8 mouse cellular contexts compared by ENCODE assay signal in genomic region chr8:69832298-69832853, GRCm38 (mm10). TPM values are rescaled to one million over a fixed set of nuclear protein-coding genes. Genes with fewer than 3 reads are reported as not detected.
DNase-seq lines count a peak whose midpoint lies in the region; ATAC-seq and TF ChIP-seq lines count a peak whose summit lies in the region.

TSS of gene Pbx4 (plus strand) at chr8:69832491.

- peak within 1 kb of the TSS; percentile 94 for H3K4me2 ChIP-seq in embryonic facial prominence, embryonic 13.5 days
- H3K4me2 ChIP-seq in limb, embryonic 12.5 days: peak within 1 kb of the TSS; percentile 83
- H3K4me2 ChIP-seq in midbrain, embryonic 14.5 days (ENCODE audit: low read length): peak within 1 kb of the TSS; percentile 84

- ATAC-seq in embryonic facial prominence, embryonic 13.5 days (ENCODE audit: insufficient number of reproducible peaks, insufficient read depth, low FRiP score, low TSS enrichment, low read depth): peak; percentile 97
- ATAC-seq in limb, embryonic 12.5 days (ENCODE audit: insufficient number of reproducible peaks, insufficient read depth, low FRiP score, low TSS enrichment, low read depth): peak; percentile 98
- ATAC-seq in midbrain, embryonic 14.5 days (ENCODE audit: low FRiP score, low TSS enrichment): peak; percentile 98

- peak within 1 kb of the TSS; percentile 22 for H3K27ac ChIP-seq in embryonic facial prominence, embryonic 13.5 days
- no peak within 1 kb of the TSS for H3K27ac ChIP-seq in heart, adult 2 months
- H3K27ac ChIP-seq in kidney, adult 2 months (ENCODE audit: insufficient read depth, low read depth, low read length): no peak within 1 kb of the TSS
- H3K27ac ChIP-seq in limb, embryonic 12.5 days: peak within 1 kb of the TSS; percentile 64; the same call in 1 of the 2 replicates
- H3K27ac ChIP-seq in midbrain, embryonic 14.5 days (replicated peaks; ENCODE audit: low read depth, low read length): peak within 1 kb of the TSS; percentile 83

- intact Hi-C loops in heart, adult 2 months (cut with DNase I): no loop called here

- peaks cover 21% of the 10 kb centered on the region for H3K36me3 ChIP-seq in embryonic facial prominence, embryonic 13.5 days
- H3K36me3 ChIP-seq in heart, adult 2 months (ENCODE audit: control insufficient read depth, insufficient read depth, low read length): no peaks in the 10 kb centered on the region
- H3K36me3 ChIP-seq in kidney, adult 2 months (ENCODE audit: control insufficient read depth, insufficient read depth, low read length): no peaks in the 10 kb centered on the region
- peaks cover 30% of the 10 kb centered on the region for H3K36me3 ChIP-seq in limb, embryonic 12.5 days
- peaks cover 15% of the 10 kb centered on the region; the same call in 1 of the 2 replicates for H3K36me3 ChIP-seq in midbrain, embryonic 14.5 days (ENCODE audit: control insufficient read depth, insufficient read depth, low read length)

- peak; percentile 90 for DNase-seq in 3T3-L1 (ENCODE audit: low read depth, low spot score)
- peak; percentile 33 to 66 for DNase-seq in adrenal gland, postnatal 4 days (ENCODE audit: low spot score in 2 of 2)
- DNase-seq in heart, adult 2 months: peak; percentile 78 to 88
- DNase-seq in kidney, adult 2 months: peak; percentile 85
- DNase-seq in midbrain, embryonic 14.5 days: peak; percentile 98
- DNase-seq in spleen, adult 12 weeks (ENCODE audit: low spot score): peak; percentile 69

- no peaks in the 10 kb centered on the region for H3K27me3 ChIP-seq in embryonic facial prominence, embryonic 13.5 days
- H3K27me3 ChIP-seq in heart, adult 2 months (ENCODE audit: control insufficient read depth, insufficient read depth, low read length): no peaks in the 10 kb centered on the region
- no peaks in the 10 kb centered on the region for H3K27me3 ChIP-seq in kidney, adult 2 months (replicated peaks; ENCODE audit: control insufficient read depth, insufficient read depth, low read length)
- no peaks in the 10 kb centered on the region for H3K27me3 ChIP-seq in limb, embryonic 12.5 days
- no peaks in the 10 kb centered on the region for H3K27me3 ChIP-seq in midbrain, embryonic 14.5 days (ENCODE audit: control insufficient read depth, insufficient read depth, low read length)

- H3K9ac ChIP-seq in embryonic facial prominence, embryonic 13.5 days: peak within 1 kb of the TSS; percentile 74
- H3K9ac ChIP-seq in heart, adult 2 months (ENCODE audit: low read depth, low read length): peak within 1 kb of the TSS; percentile 41
- peak within 1 kb of the TSS; percentile 65 for H3K9ac ChIP-seq in limb, embryonic 12.5 days (replicated peaks)
- peak within 1 kb of the TSS; percentile 71 for H3K9ac ChIP-seq in midbrain, embryonic 14.5 days (replicated peaks; ENCODE audit: low read length)

- H3K9me3 ChIP-seq in embryonic facial prominence, embryonic 13.5 days: no peaks in the 10 kb centered on the region
- no peaks in the 10 kb centered on the region for H3K9me3 ChIP-seq in limb, embryonic 12.5 days
- no peaks in the 10 kb centered on the region for H3K9me3 ChIP-seq in midbrain, embryonic 14.5 days (ENCODE audit: control insufficient read depth, low read length)

- no peaks in the 10 kb centered on the region for H3K79me2 ChIP-seq in heart, adult 2 months (replicated peaks; ENCODE audit: control insufficient read depth, insufficient read depth, low read length)

- TF ChIP-seq CTCF in heart, adult 2 months (IDR thresholded peaks at IDR 0.05): peak; percentile 33
- TF ChIP-seq CTCF in kidney, adult 2 months (conservative IDR thresholded peaks at IDR 0.05; ENCODE audit: insufficient read depth, insufficient read length, low read depth, low read length): no peak

- H3K4me3 ChIP-seq in embryonic facial prominence, embryonic 13.5 days: peak within 1 kb of the TSS; percentile 65
- peak within 1 kb of the TSS; percentile 47 for H3K4me3 ChIP-seq in heart, adult 2 months
- H3K4me3 ChIP-seq in kidney, adult 2 months (ENCODE audit: insufficient read depth, low read depth, low read length): peak within 1 kb of the TSS; percentile 47
- H3K4me3 ChIP-seq in limb, embryonic 12.5 days (replicated peaks): peak within 1 kb of the TSS; percentile 54
- peak within 1 kb of the TSS; percentile 69 for H3K4me3 ChIP-seq in midbrain, embryonic 14.5 days (replicated peaks; ENCODE audit: low read depth, low read length)

- TF ChIP-seq POLR2A in heart, adult 2 months (IDR thresholded peaks at IDR 0.05; ENCODE audit: insufficient read depth, low read depth, low read length): no peak
- no peak for TF ChIP-seq POLR2A in kidney, adult 2 months (IDR thresholded peaks at IDR 0.05; ENCODE audit: low read depth, low read length)

- no peak for TF ChIP-seq EP300 in heart, adult 2 months (IDR thresholded peaks at IDR 0.05; ENCODE audit: insufficient read depth, low read depth, low read length)

- H3K4me1 ChIP-seq in embryonic facial prominence, embryonic 13.5 days: peaks cover 12% of the 10 kb centered on the region
- H3K4me1 ChIP-seq in heart, adult 2 months (ENCODE audit: control insufficient read depth, insufficient read depth, low read length): peaks cover 1% of the 10 kb centered on the region; the same call in 1 of the 2 replicates
- H3K4me1 ChIP-seq in kidney, adult 2 months (ENCODE audit: control insufficient read depth, insufficient read depth, low read length): peaks cover 8% of the 10 kb centered on the region; the same call in 1 of the 2 replicates
- peaks cover 10% of the 10 kb centered on the region; the same call in 1 of the 2 replicates for H3K4me1 ChIP-seq in limb, embryonic 12.5 days (replicated peaks)
- peaks cover 10% of the 10 kb centered on the region; the same call in 1 of the 2 replicates for H3K4me1 ChIP-seq in midbrain, embryonic 14.5 days (ENCODE audit: control insufficient read depth, insufficient read depth, low read length)

- under 1% methylated on average over 38 of the region's 38 CpGs for WGBS in embryonic facial prominence, embryonic 13.5 days
- 1% methylated on average over 38 of the region's 38 CpGs for WGBS in heart, adult 2 months
- WGBS in kidney, adult 2 months: under 1% methylated on average over 38 of the region's 38 CpGs
- 0% methylated on average over 38 of the region's 38 CpGs for whole genome bisulfite sequencing in limb, embryonic 12.5 days
- 0% methylated on average over 38 of the region's 38 CpGs for WGBS in midbrain, embryonic 14.5 days

RNA-seq across cellular contexts. Expression of gene Pbx4, which starts in this region (rescaled TPM):
- 1 to 10 TPM; 3.6 to 4.8 TPM for total RNA-seq in adrenal gland, postnatal 4 days (2021)
- polyA plus RNA-seq in embryonic facial prominence, embryonic 13.5 days (2015; fragmentation: Nextera tagmentation; extraction: Ambion mirVana): 8.7 and 9.7 TPM in 2 replicates
- total RNA-seq in heart, adult 2 months (2021): under 1 TPM; 0.23 to 0.37 TPM
- 0.61 and 0.68 TPM in 2 replicates for polyA plus RNA-seq in heart, adult 2 months (2012; rRNA removed)
- polyA plus RNA-seq in kidney, adult 2 months (2012; rRNA removed): 3.6 and 3.9 TPM in 2 replicates
- 7.5 and 10.0 TPM in 2 replicates for polyA plus RNA-seq in limb, embryonic 12.5 days (2016; fragmentation: Nextera tagmentation; extraction: Ambion mirVana)
- polyA plus RNA-seq in midbrain, embryonic 14.5 days (2014; fragmentation: Nextera tagmentation; extraction: Ambion mirVana): 62.3 and 78.2 TPM in 2 replicates

Comparison
In these comparisons a context has a peak if more than half of its experiments do, and no peak if none do; other contexts are left out.
1. Peak in DNase-seq, H3K4me3 ChIP-seq and H3K9ac ChIP-seq in heart, adult 2 months; RNA of the gene not detected or under 1 TPM.
2. H3K27ac ChIP-seq: peak in embryonic facial prominence, embryonic 13.5 days (single experiment), limb, embryonic 12.5 days (single experiment) and midbrain, embryonic 14.5 days (single experiment); none in heart, adult 2 months (single experiment) and kidney, adult 2 months (single experiment).
3. Peak in every context shown above with its lines, with median percentiles within 50 percentile points of each other: DNase-seq, ATAC-seq, H3K4me2 ChIP-seq, H3K4me3 ChIP-seq and H3K9ac ChIP-seq.